Mouse (Mus musculus): ENCODE measurements at regions not wholly inside any gene's neighbourhood (a gene's known extent, or its start where the extent isn't known, plus 50 kb on each side); places are given as distances from the start of the nearest gene placed in this dataset.

- peak; percentile 1 for DNase-seq (ENCODE audit: low read depth)
These were observed 112.2 kb downstream of the Ptchd1 start for GRCm38 (mm10) chrX:155511409-155511808.

Measured in 416B (cell line).